Mouse (Mus musculus): Measurements from ENCODE around the gene Hoxa4. TPM values are rescaled to one million over a fixed set of nuclear protein-coding genes. Genes with fewer than 3 reads are reported as not detected.

Hoxa4 gene
- polyA plus RNA-seq, 1 experiment from 2014 or later: 1.6 TPM

GRCm38 (mm10) chr6:52217895-52218642 is 26.5 kb upstream of the Hoxa4 start:
- DNase-seq (ENCODE audit: low spot score) (peak; percentile 64), ATAC-seq (replicated peaks; ENCODE audit: low FRiP score, low read depth) (no peak)
- 17% methylated on average over 23 of the region's 23 CpGs for WGBS
- Histone ChIP-seq H3K4me1 (replicated peaks; ENCODE audit: insufficient read depth, low read length) (peaks cover 50% of the 10 kb centered on the region), H3K9ac (ENCODE audit: low read depth, low read length) (peak overlapping the region; percentile 91), H3K4me2 (ENCODE audit: low read length) (peak overlapping the region; percentile 89), H3K4me3 (replicated peaks; ENCODE audit: low read depth, low read length) (peak overlapping the region; percentile 62), H3K27me3 (ENCODE audit: insufficient read depth, low read length) (no peaks in the 10 kb centered on the region), H3K36me3 (ENCODE audit: insufficient read depth, low read length) (no peaks in the 10 kb centered on the region), H3K27ac (peak overlapping the region; percentile 96), H3K9me3 (replicated peaks; ENCODE audit: low read length) (no peaks in the 10 kb centered on the region)
- no peak for TF ChIP-seq CTCF (IDR thresholded peaks at IDR 0.05; ENCODE audit: low read depth)

- Histone ChIP-seq H3K36me3 (ENCODE audit: insufficient read depth, low read length) (no peaks in the 10 kb centered on the region), H3K27ac (peak overlapping the region; percentile 96), H3K27me3 (ENCODE audit: insufficient read depth, low read length) (no peaks in the 10 kb centered on the region), H3K4me1 (replicated peaks; ENCODE audit: insufficient read depth, low read length) (peaks cover 50% of the 10 kb centered on the region), H3K4me2 (ENCODE audit: low read length) (peak overlapping the region; percentile 89), H3K9me3 (replicated peaks; ENCODE audit: low read length) (no peaks in the 10 kb centered on the region), H3K9ac (ENCODE audit: low read depth, low read length) (peak overlapping the region; percentile 91), H3K4me3 (replicated peaks; ENCODE audit: low read depth, low read length) (peak overlapping the region; percentile 62)
- ATAC-seq (replicated peaks; ENCODE audit: low FRiP score, low read depth) (peak; percentile 81), DNase-seq (ENCODE audit: low spot score) (peak; percentile 98)
- no peak for TF ChIP-seq CTCF (IDR thresholded peaks at IDR 0.05; ENCODE audit: low read depth)
- 1% methylated on average over 25 of the region's 25 CpGs for WGBS
These were observed 25.9 kb upstream of the Hoxa4 start for GRCm38 (mm10) chr6:52217459-52217768.

GRCm38 (mm10) chr6:52216691-52217458 is 25.3 kb upstream of the Hoxa4 start:
- peak overlapping the region; percentile 96 for H3K27ac ChIP-seq
- H3K9me3 ChIP-seq (replicated peaks; ENCODE audit: low read length): no peaks in the 10 kb centered on the region
- H3K4me1 ChIP-seq (replicated peaks; ENCODE audit: insufficient read depth, low read length): peaks cover 50% of the 10 kb centered on the region
- no peak for DNase-seq (ENCODE audit: low spot score)
- no peak for TF ChIP-seq CTCF (IDR thresholded peaks at IDR 0.05; ENCODE audit: low read depth)
- peak overlapping the region; percentile 62 for H3K4me3 ChIP-seq (replicated peaks; ENCODE audit: low read depth, low read length)
- H3K9ac ChIP-seq (ENCODE audit: low read depth, low read length): peak overlapping the region; percentile 91
- ATAC-seq (replicated peaks; ENCODE audit: low FRiP score, low read depth): peak; percentile 31; the same call in 1 of the 2 replicates
- peak overlapping the region; percentile 89 for H3K4me2 ChIP-seq (ENCODE audit: low read length)
- no peaks in the 10 kb centered on the region for H3K27me3 ChIP-seq (ENCODE audit: insufficient read depth, low read length)
- no peaks in the 10 kb centered on the region for H3K36me3 ChIP-seq (ENCODE audit: insufficient read depth, low read length)
- under 1% methylated on average over 54 of the region's 60 CpGs for WGBS

GRCm38 (mm10) chr6:52215771-52216535 is 24.4 kb upstream of the Hoxa4 start:
- Histone ChIP-seq H3K4me1 (replicated peaks; ENCODE audit: insufficient read depth, low read length) (peaks cover 51% of the 10 kb centered on the region), H3K4me2 (ENCODE audit: low read length) (peak overlapping the region; percentile 89), H3K9ac (ENCODE audit: low read depth, low read length) (peak overlapping the region; percentile 91), H3K27me3 (ENCODE audit: insufficient read depth, low read length) (no peaks in the 10 kb centered on the region), H3K27ac (peak overlapping the region; percentile 96), H3K4me3 (replicated peaks; ENCODE audit: low read depth, low read length) (peak overlapping the region; percentile 62), H3K36me3 (ENCODE audit: insufficient read depth, low read length) (no peaks in the 10 kb centered on the region), H3K9me3 (replicated peaks; ENCODE audit: low read length) (no peaks in the 10 kb centered on the region)
- ATAC-seq (replicated peaks; ENCODE audit: low FRiP score, low read depth) (no peak), DNase-seq (ENCODE audit: low spot score) (no peak)
- 2% methylated on average over 30 of the region's 30 CpGs for WGBS
- no peak for TF ChIP-seq CTCF (IDR thresholded peaks at IDR 0.05; ENCODE audit: low read depth)

GRCm38 (mm10) chr6:52215070-52215469 is 23.5 kb upstream of the Hoxa4 start:
- no peaks in the 10 kb centered on the region for H3K27me3 ChIP-seq (ENCODE audit: insufficient read depth, low read length)
- ATAC-seq (replicated peaks; ENCODE audit: low FRiP score, low read depth): no peak
- no peaks in the 10 kb centered on the region for H3K9me3 ChIP-seq (replicated peaks; ENCODE audit: low read length)
- peak overlapping the region; percentile 62; the same call in 1 of the 2 replicates for H3K4me3 ChIP-seq (replicated peaks; ENCODE audit: low read depth, low read length)
- H3K27ac ChIP-seq: no peak overlapping the region
- peaks cover 52% of the 10 kb centered on the region for H3K4me1 ChIP-seq (replicated peaks; ENCODE audit: insufficient read depth, low read length)
- peak overlapping the region; percentile 89 for H3K4me2 ChIP-seq (ENCODE audit: low read length)
- H3K36me3 ChIP-seq (ENCODE audit: insufficient read depth, low read length): no peaks in the 10 kb centered on the region
- WGBS: 42% methylated on average over 3 of the region's 3 CpGs
- no peak for TF ChIP-seq CTCF (IDR thresholded peaks at IDR 0.05; ENCODE audit: low read depth)
- DNase-seq (ENCODE audit: low spot score): no peak
- H3K9ac ChIP-seq (ENCODE audit: low read depth, low read length): 0 out of 2 replicates have a peak overlapping the region, but pooled peaks have one; percentile 33

- no peaks in the 10 kb centered on the region for H3K27me3 ChIP-seq (ENCODE audit: insufficient read depth, low read length)
- no peak for ATAC-seq (replicated peaks; ENCODE audit: low FRiP score, low read depth)
- peaks cover 50% of the 10 kb centered on the region for H3K4me1 ChIP-seq (replicated peaks; ENCODE audit: insufficient read depth, low read length)
- peak overlapping the region; percentile 72; the same call in 1 of the 2 replicates for H3K9ac ChIP-seq (ENCODE audit: low read depth, low read length)
- peak overlapping the region; percentile 33; the same call in 1 of the 2 replicates for H3K27ac ChIP-seq
- no peak for DNase-seq (ENCODE audit: low spot score)
- WGBS: 25% methylated on average over 5 of the region's 5 CpGs
- peak overlapping the region; percentile 78; the same call in 1 of the 2 replicates for H3K4me3 ChIP-seq (replicated peaks; ENCODE audit: low read depth, low read length)
- H3K4me2 ChIP-seq (ENCODE audit: low read length): peak overlapping the region; percentile 89
- H3K36me3 ChIP-seq (ENCODE audit: insufficient read depth, low read length): no peaks in the 10 kb centered on the region
- no peaks in the 10 kb centered on the region for H3K9me3 ChIP-seq (replicated peaks; ENCODE audit: low read length)
- no peak for TF ChIP-seq CTCF (IDR thresholded peaks at IDR 0.05; ENCODE audit: low read depth)
These were observed 22.7 kb upstream of the Hoxa4 start for GRCm38 (mm10) chr6:52214271-52214670.
